Mouse (Mus musculus) thymus, adult 2 months (tissue): ENCODE measurements at regions not wholly inside any gene's neighbourhood (a gene's known extent, or its start where the extent isn't known, plus 50 kb on each side); places are given as distances from the start of the nearest gene placed in this dataset.

Experiments used
- CTCF ChIP-seq: fragments of 200-500 bp; IDR thresholded peaks from 2 replicates; pipeline ENCODE4 v1.5.1; 2012; ENCODE audit warnings: mild to moderate bottlenecking, control low read depth, low read length, moderate library complexity, borderline replicate concordance; ENCODE audit not compliant: control insufficient read depth, poor library complexity, insufficient read depth; ENCODE audit errors: extremely low read depth
- POLR2A ChIP-seq: fragments of 200-500 bp; IDR thresholded peaks from 2 replicates; pipeline ENCODE4 v1.6.1; 2012; ENCODE audit warnings: mild to moderate bottlenecking, low read length, control low read depth, moderate library complexity; ENCODE audit not compliant: control insufficient read depth, poor library complexity, insufficient read depth; ENCODE audit errors: extremely low read depth

- TF ChIP-seq CTCF, result no peak
- no peak for TF ChIP-seq POLR2A
Observed at GRCm38 (mm10) chr2:45367436-45368193, 250.4 kb upstream of the Zeb2 start.
